Mouse (Mus musculus) cortical plate, adult 2 months (tissue): ENCODE measurements around the gene Ssx2ip.

Source experiments
- CTCF ChIP-seq: fragments of 200-500 bp; IDR thresholded peaks from 2 replicates; pipeline ENCODE4 v1.5.1; 2011; ENCODE audit warnings: mild to moderate bottlenecking, control low read depth, low read length; ENCODE audit not compliant: insufficient read depth; ENCODE audit errors: extremely low read depth
- POLR2A ChIP-seq: fragments of 200-500 bp; IDR thresholded peaks from 2 replicates; pipeline ENCODE4 v1.6.1; 2011; ENCODE audit warnings: mild to moderate bottlenecking, low read length, control low read depth; ENCODE audit not compliant: insufficient read depth; ENCODE audit errors: extremely low read depth

DNA sequence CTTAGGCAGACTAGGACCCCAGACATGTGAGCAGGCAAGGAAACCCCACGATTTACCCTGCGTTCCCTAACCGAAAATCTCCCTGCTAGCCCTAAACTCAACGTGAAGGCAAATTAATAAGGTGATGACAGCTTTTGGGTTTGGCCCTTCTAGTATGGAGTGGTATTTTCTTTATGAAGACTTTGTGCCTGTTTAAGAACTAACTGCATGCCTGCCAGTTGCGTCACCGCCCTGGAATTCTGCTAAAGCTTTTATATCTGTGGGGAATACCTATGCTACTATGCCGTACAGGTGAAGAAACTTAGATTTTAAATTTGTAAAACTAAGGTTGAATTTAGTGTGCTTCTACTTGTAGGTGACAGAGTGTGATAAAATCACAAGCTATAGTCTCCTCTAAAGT is 8.0 kb downstream of the Ssx2ip start:
- TF ChIP-seq CTCF (no peak), POLR2A (no peak)
